Mouse (Mus musculus): Measurements from ENCODE around the gene Nsun5.
A peak's percentile ranks its signal among the peaks of the same experiment; 100 is the strongest.
"Not testable (repeated sequence)": the region's sequence is repeated elsewhere in the genome, so short reads cannot be mapped to it uniquely, and the experiment has no call there.

The Nsun5 gene

DNA sequence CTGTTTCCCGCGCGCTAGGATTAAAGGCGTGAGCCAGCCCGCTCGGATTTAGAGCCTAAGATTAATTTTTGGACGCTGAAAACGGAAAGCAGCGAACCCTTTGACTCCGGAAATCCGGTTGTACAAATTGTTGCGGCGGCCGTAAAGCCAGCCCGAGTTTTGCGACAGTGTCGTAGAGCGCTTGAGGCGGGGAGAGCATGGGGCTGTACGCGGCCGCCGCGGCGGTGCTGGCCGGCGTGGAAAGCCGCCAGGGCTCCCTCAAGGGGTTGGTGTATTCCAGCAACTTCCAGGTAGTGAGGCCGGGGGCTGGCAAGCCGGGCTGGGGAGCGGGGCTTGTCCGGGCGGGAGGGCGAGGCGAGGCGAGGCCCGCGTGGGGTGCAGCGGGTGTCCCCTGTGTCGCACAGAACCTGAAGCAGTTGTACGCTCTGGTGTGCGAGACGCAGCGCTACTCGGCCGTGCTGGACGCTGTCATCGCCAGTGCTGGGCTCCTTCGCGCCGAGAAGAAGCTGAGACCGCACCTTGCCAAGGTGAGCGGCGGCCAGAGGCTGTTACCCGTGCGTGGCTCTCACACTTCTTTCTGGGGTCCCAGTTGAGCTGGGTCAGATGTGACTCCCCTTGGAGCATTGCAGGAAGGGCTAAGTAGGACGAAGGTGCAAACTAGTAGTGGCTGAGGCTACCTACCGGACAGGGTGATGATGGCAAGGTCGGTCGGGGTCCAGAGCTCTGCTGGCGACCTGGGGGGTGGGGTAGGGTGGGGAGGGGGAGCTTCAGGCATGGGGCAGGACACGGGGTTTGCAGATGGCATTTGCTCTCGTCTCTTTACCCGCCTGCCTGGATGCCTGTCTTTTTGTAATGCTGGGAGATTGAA is at the start of gene Nsun5:
Gene Nsun5 (plus strand): TSS at position 167 of the 868 bp plus-strand sequence.
- DNase-seq, result peak; percentile 94 to 96

DNA sequence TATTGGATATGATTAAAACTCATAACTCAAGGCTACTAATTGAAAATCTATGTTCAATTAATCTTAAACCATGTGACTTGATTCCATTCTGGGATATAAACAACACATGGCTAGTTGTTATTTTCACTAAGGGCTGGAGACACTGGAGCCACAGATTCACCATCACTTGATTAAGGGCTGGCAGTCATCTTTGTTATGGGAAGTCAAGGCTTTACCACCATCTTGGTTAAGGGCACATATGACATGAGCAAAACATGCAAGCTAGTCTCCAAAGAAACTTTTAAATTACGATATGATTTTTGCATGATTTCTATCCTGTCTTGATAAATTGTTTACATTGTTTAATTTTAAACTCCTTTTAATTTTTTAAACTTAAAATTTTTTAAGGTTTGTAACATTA is 47.6 kb upstream of the Nsun5 start:
- DNase-seq, result no peak

DNA sequence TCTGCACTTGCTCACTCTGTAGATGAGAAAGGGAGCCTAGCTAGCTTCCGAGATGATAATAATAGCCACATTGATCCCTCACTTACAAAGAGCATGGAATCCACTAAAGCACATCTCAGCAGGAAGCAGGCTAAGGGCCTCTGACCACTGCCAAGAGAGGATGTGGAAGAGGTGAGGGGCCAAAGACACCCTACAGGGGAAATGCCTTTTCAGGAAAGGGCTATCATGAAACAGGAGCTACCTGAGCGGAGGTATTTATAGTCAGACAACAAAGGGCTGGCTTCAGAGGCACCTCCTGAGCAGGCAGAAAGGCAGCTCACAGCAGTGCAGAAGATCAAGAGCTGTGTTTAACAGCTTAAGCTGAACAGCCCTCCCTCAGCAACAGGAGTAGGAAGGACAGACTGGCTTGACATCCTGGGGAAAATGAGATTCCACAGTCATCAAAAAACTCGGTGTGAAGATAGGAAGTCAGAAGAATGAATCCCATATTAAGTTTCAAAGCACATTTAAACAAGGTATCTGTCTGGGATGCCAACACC is 43.6 kb upstream of the Nsun5 start:
- no peak for DNase-seq

DNA sequence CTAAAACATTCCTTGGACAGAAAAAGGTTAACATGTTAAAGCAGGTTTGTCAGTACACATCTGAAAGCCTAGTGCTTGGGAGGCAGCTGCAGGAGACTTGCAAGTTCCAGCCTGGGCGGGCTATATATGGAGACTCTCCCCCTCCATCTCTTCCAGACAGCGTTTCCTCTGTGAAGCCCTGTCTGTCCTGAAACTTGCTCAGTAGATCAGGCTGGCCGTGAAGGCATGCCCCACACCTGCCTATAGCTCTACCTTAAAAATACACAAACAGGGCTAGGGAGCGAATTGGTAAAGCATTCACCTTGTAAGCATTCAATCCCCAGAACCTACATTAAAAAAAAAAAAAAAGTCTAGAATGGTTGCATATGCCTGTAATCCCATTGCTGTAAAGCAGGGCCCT is 40.3 kb upstream of the Nsun5 start:
- no peak for DNase-seq

DNA sequence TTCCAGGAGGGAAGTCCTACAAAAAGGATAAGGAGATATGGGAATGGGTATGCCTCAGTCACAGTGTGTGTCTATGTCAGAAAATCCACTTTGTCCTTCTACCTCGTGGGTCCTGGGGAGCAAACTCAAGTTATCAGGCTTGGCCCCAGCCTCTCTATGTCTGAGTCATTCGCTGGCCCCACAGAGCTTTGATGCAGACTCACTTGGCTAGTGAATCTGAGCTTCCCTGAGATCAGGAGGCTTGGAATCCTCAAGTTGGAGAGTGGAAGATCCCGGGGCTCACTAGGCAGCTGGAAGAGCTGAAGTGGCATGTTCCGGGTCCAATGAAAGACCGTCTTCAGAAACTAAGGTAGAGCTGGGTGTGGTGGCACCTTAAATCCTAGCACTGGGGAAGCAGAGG is 39.6 kb upstream of the Nsun5 start:
- no peak for DNase-seq

DNA sequence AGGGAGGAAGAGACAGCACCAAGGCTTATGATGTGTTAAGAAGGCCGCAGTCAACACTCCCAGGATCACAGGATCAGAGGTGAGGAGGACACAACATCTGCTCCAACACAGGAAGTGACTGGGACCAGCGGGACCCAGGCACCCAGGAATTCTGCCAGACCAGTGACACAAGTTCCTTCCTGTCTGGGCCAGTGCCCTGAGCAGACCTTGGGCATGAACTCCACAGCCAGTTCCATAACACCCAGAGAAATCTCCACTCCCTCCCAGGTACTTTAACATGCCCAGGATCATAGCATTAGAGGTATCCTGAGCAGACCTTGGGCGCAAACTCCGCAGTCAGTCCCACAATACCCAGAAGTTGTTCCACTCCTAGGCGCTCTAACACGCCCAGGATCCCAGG is 38.6 kb upstream of the Nsun5 start:
- DNase-seq, result no peak

DNA sequence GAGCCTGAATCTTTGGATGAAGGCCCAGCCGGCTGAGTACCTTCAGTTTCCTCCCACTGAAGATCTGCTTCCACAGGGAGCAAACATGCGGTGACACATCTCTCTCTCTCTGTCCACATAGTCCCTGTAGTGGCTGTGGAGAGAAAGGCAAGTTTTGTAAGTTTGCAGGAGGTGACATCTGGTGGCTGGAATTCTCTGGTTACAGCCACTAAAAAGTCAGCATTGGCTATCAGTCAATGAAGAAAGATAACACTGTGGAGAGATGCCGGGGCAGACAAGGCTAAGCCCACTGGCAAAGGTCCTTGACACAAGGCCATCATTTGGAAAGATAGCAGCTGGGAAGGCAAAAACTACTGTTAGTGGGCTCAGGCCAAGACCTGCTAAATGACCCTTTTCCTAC is 32.2 kb upstream of the Nsun5 start:
- no peak for DNase-seq

DNA sequence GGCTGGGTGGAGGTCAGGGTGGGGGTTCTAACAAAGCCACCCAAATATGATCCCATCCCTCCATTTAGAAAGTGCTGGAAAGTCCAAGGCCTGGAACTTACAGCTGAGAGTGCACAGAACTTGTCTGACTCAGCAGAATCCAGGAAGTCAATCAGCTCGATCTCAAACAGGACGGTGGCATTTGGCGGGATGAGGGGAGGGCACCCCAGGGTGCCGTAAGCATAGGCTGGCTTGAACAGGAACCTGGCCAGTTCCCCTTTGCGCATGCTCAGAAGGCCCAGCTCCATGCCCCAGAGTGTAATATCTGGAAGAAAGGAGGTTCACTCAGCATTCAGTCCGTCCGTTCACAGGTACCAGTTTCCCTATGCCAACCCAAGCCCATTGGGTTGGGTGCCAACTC is 23.8 kb upstream of the Nsun5 start:
- no peak for DNase-seq

DNA sequence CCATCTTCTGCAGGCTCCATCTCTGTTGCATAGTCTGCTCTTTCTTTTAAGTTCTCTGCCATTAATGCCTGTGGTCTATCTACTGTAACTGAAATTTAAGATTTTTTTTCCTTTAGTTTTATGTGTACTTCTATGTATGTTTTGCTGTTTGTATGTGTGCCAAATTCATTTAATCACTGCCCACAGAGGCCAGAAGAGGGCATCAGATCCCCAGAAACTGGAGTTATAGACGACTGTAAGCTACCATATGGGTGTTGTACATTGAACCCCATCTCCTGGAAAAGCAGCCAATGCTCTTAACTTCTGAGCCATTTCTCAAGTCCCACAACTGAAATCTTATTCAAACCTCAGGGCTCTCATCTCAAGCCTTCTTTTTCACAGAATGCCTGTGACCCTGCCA is 23.3 kb upstream of the Nsun5 start:
- no peak for DNase-seq

DNA sequence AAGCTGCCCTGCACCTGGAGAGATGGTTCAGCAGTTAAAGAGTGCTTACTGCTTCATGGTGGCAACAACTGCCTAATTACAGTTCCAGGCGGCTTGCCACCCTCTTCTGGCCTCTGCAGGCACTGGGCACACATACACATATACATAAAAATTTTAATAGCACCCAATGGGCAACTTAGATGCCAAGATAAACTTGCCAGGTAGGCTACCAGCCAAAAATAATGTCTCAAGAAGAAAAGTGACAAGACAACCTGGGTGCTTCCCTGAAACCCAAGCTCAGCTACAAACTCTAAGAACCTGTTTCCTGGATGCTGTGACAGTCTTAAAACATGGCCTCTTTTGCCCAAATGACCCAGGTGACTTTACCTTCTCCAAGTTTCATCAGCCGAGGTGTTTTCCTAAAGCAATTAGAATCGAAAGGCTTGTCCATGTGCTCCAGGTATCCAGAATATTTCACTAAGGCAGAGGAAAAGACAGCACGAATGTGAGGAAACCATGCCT is 22.2 kb upstream of the Nsun5 start:
- DNase-seq, result no peak

DNA sequence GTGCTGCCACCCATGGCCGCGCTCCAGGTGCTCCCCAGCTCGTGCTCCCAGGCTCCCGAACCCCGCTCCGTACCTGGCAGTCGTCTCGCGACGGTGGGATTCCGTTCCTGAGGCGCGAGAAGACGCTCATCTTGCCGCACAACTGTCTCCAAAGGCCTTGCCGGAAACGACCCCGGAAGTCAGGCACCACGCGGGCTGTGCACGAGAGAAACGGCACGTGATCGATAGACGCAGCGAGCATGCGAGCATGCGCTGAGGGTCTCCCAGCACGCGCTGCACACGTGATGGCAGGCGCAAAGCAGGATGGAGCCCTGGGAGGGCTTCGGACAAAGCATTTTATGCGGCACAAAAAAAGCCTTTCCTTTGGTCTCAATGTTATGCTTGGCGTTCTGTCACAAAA is 19.9 kb upstream of the Nsun5 start, which contains the start of gene Fkbp6:
Gene Fkbp6 (minus strand): TSS at position 183 of the 400 bp plus-strand sequence.
- DNase-seq, result no peak

DNA sequence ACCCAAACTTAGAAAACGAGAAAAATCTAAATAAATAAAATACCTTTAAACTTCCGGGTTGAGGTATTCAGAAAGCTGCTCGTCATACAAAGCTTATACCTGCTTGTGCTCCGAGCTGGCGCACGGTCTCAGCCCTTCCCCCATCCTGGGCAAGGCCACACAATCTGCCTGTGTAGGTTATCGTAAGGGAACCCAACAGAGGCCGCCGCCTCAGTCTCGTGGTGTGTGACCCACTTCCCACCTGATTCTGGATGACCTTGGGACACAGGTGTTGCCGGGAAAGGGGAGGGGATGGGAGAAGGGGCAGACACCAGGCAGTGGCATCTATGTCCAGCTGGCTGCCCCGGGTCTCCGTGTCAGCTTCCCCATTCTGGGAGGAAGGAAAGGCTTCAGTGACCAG is 18.1 kb upstream of the Nsun5 start:
- DNase-seq, result no peak

DNA sequence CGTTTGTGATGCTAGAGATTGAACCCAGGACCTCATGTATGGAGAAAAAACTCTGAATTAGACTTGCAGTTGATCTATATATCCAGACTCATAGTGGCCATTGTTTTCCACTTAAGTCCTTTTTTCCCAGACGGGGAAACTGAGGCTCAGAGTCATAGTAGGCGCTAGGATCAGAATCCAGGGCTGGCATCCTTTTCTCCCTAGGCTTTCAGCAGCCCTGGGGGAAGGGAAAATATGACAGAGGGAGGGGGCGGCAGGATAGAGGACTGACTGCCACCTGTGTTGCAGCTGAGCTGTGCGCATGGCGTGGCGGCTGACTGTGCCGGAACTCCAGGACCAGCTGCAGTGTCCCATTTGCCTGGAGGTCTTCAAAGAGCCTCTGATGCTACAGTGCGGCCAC is 16.8 kb upstream of the Nsun5 start, which contains the start of gene Trim50:
Gene Trim50 (plus strand): TSS at position 301 of the 400 bp plus-strand sequence.
- DNase-seq, result no peak

DNA sequence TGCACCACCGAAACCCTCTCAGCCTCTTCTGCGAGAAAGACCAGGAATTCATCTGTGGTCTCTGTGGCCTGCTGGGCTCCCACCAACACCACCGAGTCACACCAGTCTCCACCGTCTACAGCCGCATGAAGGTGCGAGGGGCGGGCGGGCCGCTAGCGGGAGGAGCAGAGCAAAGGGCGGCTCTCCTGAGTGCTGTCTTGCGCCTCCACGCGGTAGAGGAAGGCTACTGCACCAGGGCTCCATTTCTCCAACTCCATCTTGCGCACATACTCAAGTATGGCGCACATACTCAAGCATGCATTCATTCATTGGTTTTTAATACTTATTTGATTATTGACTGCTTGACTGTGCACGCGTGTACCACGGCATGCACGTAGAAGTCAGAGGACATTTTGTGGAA is 16.2 kb upstream of the Nsun5 start:
- no peak for DNase-seq

DNA sequence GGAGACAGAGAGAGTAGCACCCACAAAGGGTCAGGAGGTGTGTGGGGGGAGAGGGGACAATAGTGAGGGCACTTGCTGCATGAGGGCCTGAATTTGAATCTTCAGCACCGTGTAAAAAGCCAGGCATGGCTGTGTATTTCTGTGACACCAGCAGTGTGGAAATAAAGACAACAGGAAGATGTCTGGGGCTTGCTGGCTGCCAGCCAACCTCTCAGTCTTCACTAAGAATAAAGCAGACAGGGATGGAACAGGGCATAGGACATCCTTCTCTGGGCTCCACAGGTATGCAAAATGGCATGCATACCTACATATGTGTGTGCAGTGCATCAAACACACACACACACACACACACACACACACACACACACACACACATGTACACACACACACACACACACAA is 13.7 kb upstream of the Nsun5 start:
- DNase-seq, result no peak

DNA sequence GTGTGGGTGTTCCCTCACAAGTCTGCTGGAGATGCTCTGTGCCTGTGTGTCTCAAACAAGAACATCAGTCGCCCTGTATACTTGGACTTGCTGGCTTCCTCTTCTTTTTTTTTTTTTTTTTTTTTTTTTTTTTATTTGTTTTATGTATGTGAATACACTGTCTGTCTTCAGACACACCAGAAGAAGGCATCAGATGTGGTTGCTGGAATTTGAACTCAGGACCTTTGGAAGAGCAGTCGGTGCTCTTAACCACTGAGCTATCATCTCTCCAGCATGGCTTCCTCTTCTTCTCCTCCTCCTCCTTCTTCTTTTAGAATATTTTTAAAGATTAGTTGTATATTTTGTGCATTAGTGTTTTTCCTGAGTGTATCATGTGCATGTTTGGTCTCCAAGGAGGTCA is 12.2 kb upstream of the Nsun5 start:
- DNase-seq, result no peak

DNA sequence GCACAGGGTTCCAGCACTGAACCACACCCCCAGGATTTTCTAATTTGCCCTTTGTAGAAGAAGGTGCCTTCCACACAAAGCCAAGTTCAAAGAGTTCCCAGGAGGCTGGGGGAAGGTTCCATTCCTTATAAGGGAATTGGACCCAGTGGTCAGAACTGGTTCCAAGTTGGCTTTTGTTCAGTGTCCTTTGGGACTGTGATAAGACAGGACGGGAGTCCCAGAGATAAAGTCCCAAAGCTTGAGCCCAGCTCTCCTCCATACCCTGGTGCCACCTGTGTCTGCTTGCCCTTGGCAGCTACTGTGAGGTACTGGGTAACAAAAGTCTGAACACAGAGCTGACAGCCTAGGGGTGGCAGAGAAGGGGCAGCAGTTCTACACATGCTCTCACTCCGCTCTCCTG is 10.0 kb upstream of the Nsun5 start:
- no peak for DNase-seq

DNA sequence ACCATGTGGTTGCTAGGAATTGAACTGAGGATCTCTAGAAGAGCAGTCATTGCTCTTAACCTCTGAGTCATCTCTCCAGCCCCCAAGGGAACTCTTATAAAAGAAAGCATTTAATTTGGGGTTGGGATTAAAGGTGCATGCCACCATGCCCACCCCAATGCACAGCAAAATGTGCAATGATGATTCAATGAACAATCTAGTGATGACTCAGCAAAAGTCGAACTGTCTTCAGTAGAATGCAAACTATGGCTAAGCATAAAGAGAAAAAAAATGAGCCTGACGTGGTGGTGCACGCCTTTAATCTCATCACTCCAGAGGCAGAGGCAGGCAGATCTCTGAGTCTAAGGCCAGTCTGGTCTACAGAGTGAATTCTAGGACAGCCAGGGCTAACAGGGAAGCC is 7.2 kb upstream of the Nsun5 start:
- DNase-seq, result no peak

DNA sequence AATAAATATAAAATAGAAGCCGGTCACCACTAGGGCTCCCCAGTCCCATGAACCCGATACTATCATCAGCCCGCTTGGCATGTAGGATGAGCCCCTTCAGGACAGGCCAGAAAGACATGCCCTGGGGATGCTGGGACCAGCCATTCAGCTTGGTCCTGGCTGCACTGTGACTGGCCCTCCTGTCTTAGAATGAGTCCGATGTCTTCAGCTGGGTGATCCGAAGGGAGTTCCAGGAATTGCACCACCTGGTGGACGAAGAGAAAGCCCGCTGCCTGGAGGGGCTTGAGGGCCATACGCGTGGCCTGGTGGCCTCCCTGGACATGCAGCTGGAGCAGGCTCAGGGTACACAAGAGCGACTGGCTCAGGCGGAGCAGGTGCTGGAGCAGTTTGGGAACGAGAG is 6.2 kb upstream of the Nsun5 start:
- no peak for DNase-seq

DNA sequence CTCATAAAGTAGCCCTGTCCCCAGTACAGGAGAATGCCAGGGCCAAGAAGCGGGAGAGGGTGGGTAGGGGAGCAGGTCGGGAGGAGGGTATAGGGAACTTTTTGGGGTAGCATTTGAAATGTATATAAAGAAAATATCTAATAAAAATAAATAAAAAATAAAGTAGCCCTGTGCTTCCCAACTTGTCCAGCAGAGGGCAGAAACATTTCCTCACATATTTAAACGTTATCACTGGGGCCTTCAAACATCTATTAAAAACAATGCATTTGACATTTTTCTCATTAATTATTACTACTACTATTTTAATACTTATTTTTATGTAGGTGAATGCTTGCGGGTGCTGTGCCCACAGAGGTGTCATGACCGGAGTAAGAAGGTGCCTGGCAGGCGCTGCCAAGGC is 1.9 kb upstream of the Nsun5 start:
- DNase-seq, result peak in 1 of 2 experiments; percentile 38

DNA sequence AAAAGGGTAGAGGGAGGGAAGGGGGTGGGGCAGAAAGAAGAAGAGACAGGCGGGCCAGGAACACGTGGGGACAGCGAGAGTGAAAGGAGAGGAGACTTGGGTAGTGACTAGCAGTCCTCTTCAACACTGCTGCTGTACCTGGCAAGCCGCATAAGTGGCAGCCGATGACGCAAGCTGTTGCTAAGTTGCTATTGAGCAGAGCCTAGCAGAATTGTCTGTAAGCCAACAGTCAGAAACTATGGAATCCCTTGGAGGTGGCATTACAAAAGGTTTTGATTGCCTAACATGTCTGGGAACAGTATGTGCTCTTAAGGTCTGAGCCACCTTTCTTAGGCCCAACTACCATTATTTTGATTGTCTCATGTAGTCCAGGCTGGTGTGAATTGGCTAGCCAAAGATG is 1.4 kb upstream of the Nsun5 start:
- no peak for DNase-seq

DNA sequence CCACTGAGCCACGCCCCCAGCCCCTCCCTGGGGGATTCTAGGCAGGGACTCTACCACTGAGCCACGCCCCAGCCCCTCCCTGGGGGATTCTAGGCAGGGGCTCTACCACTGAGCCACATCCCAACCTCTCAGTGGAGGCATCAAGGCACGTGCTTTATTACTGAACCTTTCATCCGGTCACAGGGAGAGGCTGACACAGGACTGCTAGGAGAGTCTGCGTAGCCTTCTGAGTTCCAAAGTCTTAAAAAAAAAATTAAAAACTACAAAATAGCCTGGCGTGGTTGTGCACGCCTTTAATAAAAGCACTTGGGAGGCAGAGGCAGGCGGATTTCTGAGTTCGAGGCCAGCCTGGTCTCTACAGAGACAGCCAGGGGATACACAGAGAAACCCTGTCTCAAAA is 557 bp upstream of the Nsun5 start:
- not testable (repeated sequence) for DNase-seq

DNA sequence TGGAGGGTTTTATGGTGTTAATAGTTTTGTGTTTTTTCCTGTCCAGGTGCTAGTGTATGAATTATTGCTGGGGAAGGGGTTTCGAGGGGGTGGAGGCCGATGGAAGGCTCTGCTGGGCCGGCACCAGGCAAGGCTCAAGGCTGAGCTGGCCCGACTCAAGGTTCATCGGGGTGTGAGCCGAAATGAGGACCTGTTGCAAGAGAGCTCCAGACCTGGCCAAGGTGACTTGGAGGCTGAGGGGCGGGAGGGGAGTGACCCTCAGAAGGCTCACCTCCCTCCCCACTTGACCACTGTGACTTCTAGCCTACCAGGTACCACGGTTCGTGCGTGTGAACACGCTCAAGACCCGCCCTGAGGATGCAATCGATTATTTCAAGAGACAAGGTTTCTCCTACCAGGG is 1.4 kb downstream of the Nsun5 start:
- DNase-seq, result no peak

DNA sequence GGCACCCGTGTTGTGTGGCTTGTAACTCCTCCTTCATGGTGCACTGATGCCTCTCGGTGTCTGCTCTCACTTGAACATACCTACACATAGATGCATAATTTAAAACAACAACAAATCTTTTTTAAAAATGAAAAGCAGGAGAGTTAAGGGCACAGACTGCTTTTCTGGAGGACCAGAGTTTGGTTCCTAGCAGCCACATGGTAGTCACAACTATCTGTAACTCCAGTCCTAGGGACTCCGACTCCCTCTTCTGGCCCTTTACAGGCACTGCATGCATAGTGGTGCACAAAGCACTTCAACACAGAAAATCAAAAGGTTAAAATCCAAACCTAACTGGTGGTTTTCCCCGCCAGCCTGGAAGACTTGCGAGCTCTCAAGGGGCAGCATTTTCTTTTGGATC is 3.8 kb downstream of the Nsun5 start:
- DNase-seq, result no peak

DNA sequence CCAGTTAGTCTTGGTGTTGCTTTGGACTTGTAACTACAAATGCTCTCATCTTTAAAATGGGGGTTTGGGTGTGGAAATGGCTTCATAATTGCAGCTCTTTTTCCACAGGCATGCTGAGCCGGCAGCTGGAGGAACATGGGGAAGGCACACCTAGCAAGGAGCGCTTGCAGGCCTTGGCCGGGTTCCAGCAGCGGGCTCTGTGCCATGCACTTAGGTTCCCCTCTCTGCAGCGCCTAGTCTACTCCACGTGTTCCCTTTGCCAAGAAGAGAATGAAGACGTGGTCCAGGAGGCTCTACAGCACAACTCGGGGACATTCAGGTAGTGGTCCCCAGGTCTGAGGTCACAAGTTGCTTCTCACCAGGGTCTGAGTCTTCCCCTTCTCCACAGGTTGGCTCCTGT is 5.4 kb downstream of the Nsun5 start:
- DNase-seq, result peak; percentile 33 to 34
